Mouse (Mus musculus) MEL (cell line): Measurements from ENCODE around the gene Dph1. TPM values are rescaled to one million over a fixed set of nuclear protein-coding genes. Genes with fewer than 3 reads are reported as not detected.

ENCODE experiments used
- DNase-seq: peaks from one replicate; pipeline ENCODE4 v3.0.0; 2011; ENCODE audit warnings: low read depth, low spot score
- H3K27ac ChIP-seq: 2 replicates; pipeline ENCODE4 v1.5.1; 2012; ENCODE audit warnings: low read depth, mild to moderate bottlenecking, control low read depth, low read length, moderate library complexity; ENCODE audit not compliant: control insufficient read depth
- H3K27me3 ChIP-seq, 2 experiments: fragments of 150-350 bp in 1 of 2; sonication (generic) in 1 of 2; 2 replicates each; pipeline ENCODE4 v1.6.1; 2012; ENCODE audit warnings: low read length in 2 of 2, mild to moderate bottlenecking in 2 of 2, improper control_type of control experiment in 1 of 2, moderate library complexity in 1 of 2; ENCODE audit not compliant: insufficient read depth in 2 of 2, control insufficient read depth in 1 of 2
- H3K36me3 ChIP-seq, 2 experiments: 2 replicates each; pipeline ENCODE4 v1.6.1; 2012 to 2014; ENCODE audit warnings: low read length in 2 of 2, improper control_type of control experiment in 1 of 2, inconsistent platforms in 1 of 2, mild to moderate bottlenecking in 1 of 2; ENCODE audit not compliant: insufficient read depth in 2 of 2, control insufficient read depth in 1 of 2
- H3K4me1 ChIP-seq, 2 experiments: fragments of 150-350 bp in 1 of 2; sonication (generic) in 1 of 2; 2 replicates each; pipeline ENCODE4 v1.6.1; 2012; ENCODE audit warnings: low read length in 2 of 2, improper control_type of control experiment in 1 of 2, mild to moderate bottlenecking in 1 of 2; ENCODE audit not compliant: insufficient read depth in 2 of 2, control insufficient read depth in 1 of 2
- H3K4me3 ChIP-seq, 2 experiments: fragments of 150-350 bp in 1 of 2; sonication (generic) in 1 of 2; 2 replicates each; pipeline ENCODE4 v1.5.1; 2012; ENCODE audit warnings: low read depth in 2 of 2, low read length in 2 of 2, mild to moderate bottlenecking in 2 of 2, moderate library complexity in 2 of 2, control low read depth in 1 of 2, improper control_type of control experiment in 1 of 2; ENCODE audit not compliant: control insufficient read depth in 1 of 2, insufficient read depth in 1 of 2
- H3K79me2 ChIP-seq: 2 replicates; pipeline ENCODE4 v1.6.1; 2012; ENCODE audit warnings: mild to moderate bottlenecking, low read length, moderate library complexity; ENCODE audit not compliant: control insufficient read depth, poor library complexity, insufficient read depth
- H3K9ac ChIP-seq: 2 replicates; pipeline ENCODE4 v1.6.1; 2012; ENCODE audit warnings: low read depth, mild to moderate bottlenecking, control low read depth, low read length, moderate library complexity; ENCODE audit not compliant: control insufficient read depth, poor library complexity, severe bottlenecking
- H3K9me3 ChIP-seq: fragments of 150-350 bp; sonication (generic); replicated peaks from 2 replicates; pipeline ENCODE4 v1.6.1; 2012; ENCODE audit warnings: mild to moderate bottlenecking, low read length, improper control_type of control experiment, moderate library complexity; ENCODE audit not compliant: insufficient read depth
- BHLHE40 ChIP-seq: IDR thresholded peaks from 2 replicates; pipeline ENCODE4 v1.6.1; 2012; ENCODE audit warnings: low read depth, mild to moderate bottlenecking, inconsistent platforms, low read length, improper control_type of control experiment, borderline replicate concordance
- CHD2 ChIP-seq: IDR thresholded peaks from 2 replicates; pipeline ENCODE4 v1.6.1; 2011; ENCODE audit warnings: low read length, improper control_type of control experiment
- ETS1 ChIP-seq: IDR thresholded peaks from 2 replicates; pipeline ENCODE4 v1.6.1; 2012; ENCODE audit warnings: low read depth, mild to moderate bottlenecking, inconsistent platforms, low read length, improper control_type of control experiment, moderate library complexity
- GATA1 ChIP-seq: IDR thresholded peaks from 2 replicates; pipeline ENCODE4 v1.6.1; 2011; ENCODE audit warnings: low read depth, low read length, improper control_type of control experiment
- MAFK ChIP-seq: IDR thresholded peaks from 2 replicates; pipeline ENCODE4 v1.6.1; 2011; ENCODE audit warnings: low read depth, mild to moderate bottlenecking, low read length, improper control_type of control experiment, borderline replicate concordance
- MAX ChIP-seq: IDR thresholded peaks from 2 replicates; pipeline ENCODE4 v1.6.1; 2011; ENCODE audit warnings: low read length, improper control_type of control experiment
- MAZ ChIP-seq: IDR thresholded peaks from 2 replicates; pipeline ENCODE4 v1.6.1; 2012; ENCODE audit warnings: low read depth, mild to moderate bottlenecking, inconsistent platforms, low read length, improper control_type of control experiment
- MYB ChIP-seq: IDR thresholded peaks from 2 replicates; pipeline ENCODE4 v1.6.1; 2011; ENCODE audit warnings: mild to moderate bottlenecking, low read depth, low read length, improper control_type of control experiment
- MYC ChIP-seq: IDR thresholded peaks from 2 replicates; pipeline ENCODE4 v1.6.1; 2011; ENCODE audit warnings: low read depth, mild to moderate bottlenecking, low read length, improper control_type of control experiment, moderate library complexity
- POLR2AphosphoS2 ChIP-seq: IDR thresholded peaks from 2 replicates; pipeline ENCODE4 v1.6.1; 2011; ENCODE audit warnings: low read length, improper control_type of control experiment
- RAD21 ChIP-seq: IDR thresholded peaks from 2 replicates; pipeline ENCODE4 v1.6.1; 2011; ENCODE audit warnings: mild to moderate bottlenecking, low read depth, low read length, improper control_type of control experiment
- SMC3 ChIP-seq: IDR thresholded peaks from 2 replicates; pipeline ENCODE4 v1.6.1; 2011; ENCODE audit warnings: low read depth, low read length, improper control_type of control experiment
- TBP ChIP-seq: IDR thresholded peaks from 2 replicates; pipeline ENCODE4 v1.8.0; 2011; ENCODE audit warnings: low read depth, low read length, improper control_type of control experiment
- TCF12 ChIP-seq: IDR thresholded peaks from 2 replicates; pipeline ENCODE4 v1.6.1; 2014; ENCODE audit warnings: low read depth, mild to moderate bottlenecking, inconsistent platforms, low read length, improper control_type of control experiment, moderate library complexity
- UBTF ChIP-seq: IDR thresholded peaks from 2 replicates; pipeline ENCODE4 v1.6.1; 2012; ENCODE audit warnings: low read depth, mild to moderate bottlenecking, inconsistent platforms, low read length, improper control_type of control experiment, moderate library complexity, borderline replicate concordance; ENCODE audit not compliant: insufficient read depth
- USF1 ChIP-seq: IDR thresholded peaks from 2 replicates; pipeline ENCODE4 v1.6.1; 2014; ENCODE audit warnings: low read depth, mild to moderate bottlenecking, inconsistent platforms, low read length, improper control_type of control experiment, moderate library complexity
- polyA plus RNA-seq, 2 experiments: library from polyadenylated mRNA; stranded (reverse) in 1 of 2; unstranded in 1 of 2; fragments of >175 nt in 1 of 2; fragments of >200 nt in 1 of 2; gene quantifications; 2 replicates each; pipeline versions ENCODE4 v1.2.1 to v1.2.4; 2012; ENCODE audit warnings: low replicate concordance in 2 of 2, low read depth in 1 of 2; ENCODE audit not compliant: insufficient read length in 2 of 2, insufficient read depth in 1 of 2, missing spikeins in 1 of 2
- total RNA-seq: library from RNA; depleted of rRNA; stranded (reverse); fragments of 300-350 nt; gene quantifications from 2 replicates; pipeline ENCODE4 v1.2.3, GENCODE M21; 2012

Gene Dph1
- total and polyA plus RNA-seq, 3 experiments: 58.4 to 59.5 TPM; not detected in 1

DNA sequence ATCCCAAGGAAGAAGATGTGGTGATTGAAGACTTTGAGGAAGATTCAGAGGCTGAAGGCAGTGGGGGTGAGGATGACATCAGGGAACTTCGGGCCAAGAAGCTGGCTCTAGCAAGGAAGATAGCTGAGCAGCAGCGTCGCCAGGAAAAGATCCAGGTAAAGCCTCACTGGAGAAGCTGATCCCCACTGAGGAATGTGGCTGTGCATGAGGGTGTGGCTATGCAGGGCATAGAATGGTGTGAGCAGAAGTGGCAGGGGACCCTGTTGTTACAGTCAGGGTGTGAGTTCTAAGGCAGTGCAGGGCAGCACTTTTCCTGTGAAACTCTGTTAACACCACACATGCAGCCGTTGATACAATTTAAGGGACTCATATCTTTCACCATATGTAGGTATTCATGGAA is 48.3 kb downstream of the Dph1 start:
- peaks cover 0 to under 1% of the 10 kb centered on the region in 2 experiments; a peak in 2 of 4 replicates for H3K4me1 ChIP-seq
- no peaks in the 10 kb centered on the region for H3K9me3 ChIP-seq
- no peak for DNase-seq
- H3K4me3 ChIP-seq: no peak overlapping the region
- no peak overlapping the region for H3K9ac ChIP-seq
- H3K79me2 ChIP-seq: no peaks in the 10 kb centered on the region
- no peaks in the 10 kb centered on the region for H3K27me3 ChIP-seq
- TF ChIP-seq RAD21 (no peak), SMC3 (no peak), TBP (no peak), GATA1 (no peak), MYB (no peak), BHLHE40 (no peak), TCF12 (no peak), UBTF (no peak), MAZ (no peak), POLR2AphosphoS2 (no peak), MYC (no peak), CHD2 (no peak), MAX (no peak)
- H3K27ac ChIP-seq: no peak overlapping the region
- peaks cover 0 to 11% of the 10 kb centered on the region in 2 experiments; a peak in 2 of 4 replicates for H3K36me3 ChIP-seq

DNA sequence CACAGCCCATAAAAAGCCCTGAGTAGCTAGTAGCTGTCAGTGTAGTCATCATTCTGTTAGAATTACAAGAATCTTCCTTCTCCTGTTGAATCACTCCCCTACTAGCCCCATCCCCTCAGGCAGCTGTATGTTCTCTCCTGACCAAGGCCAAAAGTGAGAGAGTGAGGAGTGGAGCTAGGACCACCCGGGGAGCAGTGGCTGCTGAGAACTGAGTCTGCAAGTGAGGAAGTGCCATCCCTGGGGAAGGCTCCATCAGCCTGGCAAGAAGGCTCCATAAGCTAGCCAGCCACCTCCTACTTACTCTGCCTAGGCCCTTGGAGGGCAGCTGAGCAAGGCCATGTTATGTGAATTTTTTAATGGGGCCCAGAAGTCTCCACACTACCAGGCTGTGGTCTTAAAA is 49.1 kb downstream of the Dph1 start:
- no peaks in the 10 kb centered on the region for H3K9me3 ChIP-seq
- TF ChIP-seq MAX: no peak
- no peak for TF ChIP-seq USF1
- TF ChIP-seq, all 39 proteins: peak for 0
- H3K9ac ChIP-seq: no peak overlapping the region
- DNase-seq: no peak
- no peak overlapping the region for H3K4me3 ChIP-seq
- H3K27ac ChIP-seq: no peak overlapping the region
- no peaks in the 10 kb centered on the region for H3K79me2 ChIP-seq
- peaks cover 4 to 7% of the 10 kb centered on the region in 2 experiments; a peak in 3 of 4 replicates for H3K4me1 ChIP-seq
- H3K27me3 ChIP-seq: no peaks in the 10 kb centered on the region
- H3K36me3 ChIP-seq: peaks cover 0 to 11% of the 10 kb centered on the region in 2 experiments; a peak in 2 of 4 replicates

GRCm38 (mm10) chr11:75141038-75141437 is 50.0 kb downstream of the Dph1 start:
- Histone ChIP-seq H3K79me2 (no peaks in the 10 kb centered on the region), H3K9me3 (no peaks in the 10 kb centered on the region), H3K27ac (no peak overlapping the region), H3K27me3 (no peaks in the 10 kb centered on the region), H3K4me3 (no peak overlapping the region), H3K9ac (no peak overlapping the region), H3K36me3 (peaks cover 2 to 11% of the 10 kb centered on the region in 2 experiments; a peak in 2 of 4 replicates), H3K4me1 (peaks cover 9 to 11% of the 10 kb centered on the region in 2 experiments; a peak in 3 of 4 replicates)
- no peak for DNase-seq
- no peak for TF ChIP-seq ETS1
- TF ChIP-seq MYC: no peak
- no peak for TF ChIP-seq MAFK
- no peak for TF ChIP-seq GATA1
